Mouse (Mus musculus) intestine, postnatal 0 days (tissue): ENCODE measurements around the gene Prr15. TPM values are rescaled to one million over a fixed set of nuclear protein-coding genes. Genes with fewer than 3 reads are reported as not detected.

Experiments used
- ATAC-seq: fragments of 200-750 bp; cut with Nextera tagmentation; 2 replicates; pipeline ENCODE4 v1.8.0; 2017; ENCODE audit warnings: mild to moderate bottlenecking, moderate TSS enrichment, moderate library complexity
- H3K27ac ChIP-seq: fragments of 300-500 bp; sonication (generic); 2 replicates; pipeline ENCODE4 v1.5.1; 2014; ENCODE audit warnings: mild to moderate bottlenecking, low read depth, low read length, moderate library complexity
- H3K27me3 ChIP-seq: fragments of 300-500 bp; sonication (generic); replicated peaks from 2 replicates; pipeline ENCODE4 v1.6.1; 2014; ENCODE audit warnings: low read length, mixed read lengths; ENCODE audit not compliant: control insufficient read depth, insufficient read depth
- H3K36me3 ChIP-seq: fragments of 300-500 bp; sonication (generic); 2 replicates; pipeline ENCODE4 v1.6.1; 2014; ENCODE audit warnings: mild to moderate bottlenecking, moderate library complexity; ENCODE audit not compliant: control insufficient read depth, insufficient read depth
- H3K4me1 ChIP-seq: fragments of 300-500 bp; sonication (generic); replicated peaks from 2 replicates; pipeline ENCODE4 v1.6.1; 2014; ENCODE audit warnings: antibody characterized with exemption, low read length, mixed read lengths; ENCODE audit not compliant: control insufficient read depth, insufficient read depth
- H3K4me2 ChIP-seq: fragments of 300-500 bp; sonication (generic); replicated peaks from 2 replicates; pipeline ENCODE4 v1.6.1; 2014; ENCODE audit warnings: low read depth, mild to moderate bottlenecking, moderate library complexity
- H3K4me3 ChIP-seq: fragments of 300-500 bp; sonication (generic); 2 replicates; pipeline ENCODE4 v1.5.1; 2014; ENCODE audit warnings: low read depth, low read length
- H3K9ac ChIP-seq: fragments of 300-500 bp; sonication (generic); 2 replicates; pipeline ENCODE4 v1.6.1; 2014; ENCODE audit warnings: mild to moderate bottlenecking, low read depth, low read length
- H3K9me3 ChIP-seq: fragments of 300-500 bp; sonication (generic); 2 replicates; pipeline ENCODE4 v1.6.1; 2016; ENCODE audit warnings: mixed run types; ENCODE audit not compliant: control insufficient read depth
- CTCF ChIP-seq: sonication (generic); IDR thresholded peaks from 2 replicates; pipeline ENCODE4 v1.5.1; 2016; ENCODE audit warnings: low read depth, mild to moderate bottlenecking, control low read depth, antibody characterized with exemption, moderate library complexity
- WGBS: fragments of 180-500 bp; shearing (Covaris S2); extraction: QIAGEN DNeasy Blood & Tissue Kit; methylation state at CpG from one replicate; pipeline ENCODE4 v1.1.7; 2014; 5-methylcytosine and 5-hydroxymethylcytosine counted together
- polyA plus RNA-seq: library from polyadenylated mRNA; unstranded; fragments of >200 nt; fragmentation: Nextera tagmentation; extraction: Ambion mirVana; gene quantifications from 2 replicates; pipeline ENCODE4 v1.2.1, GENCODE M21; 2015

Gene Prr15
- polyA plus RNA-seq, 1 experiment from 2014 or later, result 52.3 TPM

GRCm38 (mm10) chr6:54283299-54283698, 42.3 kb upstream of the Prr15 start:
- Histone ChIP-seq H3K27me3 (no peaks in the 10 kb centered on the region), H3K9ac (no peak overlapping the region), H3K36me3 (no peaks in the 10 kb centered on the region), H3K4me3 (no peak overlapping the region), H3K4me1 (no peaks in the 10 kb centered on the region), H3K27ac (no peak overlapping the region), H3K9me3 (no peaks in the 10 kb centered on the region), H3K4me2 (no peak overlapping the region)
- no peak for ATAC-seq
- no peak for TF ChIP-seq CTCF
- 79% methylated on average over 1 of the region's 1 CpGs for WGBS

- Histone ChIP-seq H3K4me1 (no peaks in the 10 kb centered on the region), H3K27ac (no peak overlapping the region), H3K9me3 (no peaks in the 10 kb centered on the region), H3K4me3 (no peak overlapping the region), H3K36me3 (no peaks in the 10 kb centered on the region), H3K9ac (no peak overlapping the region), H3K4me2 (no peak overlapping the region), H3K27me3 (no peaks in the 10 kb centered on the region)
- no peak for ATAC-seq
- no peak for TF ChIP-seq CTCF
- 84% methylated on average over 12 of the region's 12 CpGs for WGBS
These were observed 41.4 kb upstream of the Prr15 start for GRCm38 (mm10) chr6:54284167-54284711.

DNA sequence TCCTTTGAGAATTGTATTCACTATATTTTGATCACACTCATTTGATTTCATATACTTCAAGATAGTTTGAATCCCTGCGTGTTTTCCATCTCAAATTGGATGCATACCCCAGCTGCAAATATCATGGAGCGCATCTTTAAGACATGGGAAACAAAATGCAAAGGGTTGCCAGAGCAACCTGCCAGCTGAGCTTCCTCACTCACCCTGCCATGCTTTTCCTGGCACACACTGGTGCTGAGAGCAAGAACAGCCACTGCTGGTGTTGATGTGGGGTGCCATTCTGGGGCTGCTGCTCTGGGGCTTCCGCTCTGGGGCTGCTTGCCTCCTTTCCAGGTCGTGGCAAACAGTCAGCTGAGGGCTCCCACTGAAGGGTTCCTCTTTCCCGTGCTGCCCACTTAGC, 38.8 kb upstream of the Prr15 start:
- Histone ChIP-seq H3K27me3 (no peaks in the 10 kb centered on the region), H3K9ac (no peak overlapping the region), H3K9me3 (no peaks in the 10 kb centered on the region), H3K27ac (no peak overlapping the region), H3K4me1 (0 out of 2 replicates have a peak, but pooled peaks cover 4% of the 10 kb centered on the region), H3K4me2 (no peak overlapping the region), H3K4me3 (no peak overlapping the region), H3K36me3 (no peaks in the 10 kb centered on the region)
- WGBS, result 82% methylated on average over 5 of the region's 5 CpGs
- no peak for ATAC-seq
- no peak for TF ChIP-seq CTCF

DNA sequence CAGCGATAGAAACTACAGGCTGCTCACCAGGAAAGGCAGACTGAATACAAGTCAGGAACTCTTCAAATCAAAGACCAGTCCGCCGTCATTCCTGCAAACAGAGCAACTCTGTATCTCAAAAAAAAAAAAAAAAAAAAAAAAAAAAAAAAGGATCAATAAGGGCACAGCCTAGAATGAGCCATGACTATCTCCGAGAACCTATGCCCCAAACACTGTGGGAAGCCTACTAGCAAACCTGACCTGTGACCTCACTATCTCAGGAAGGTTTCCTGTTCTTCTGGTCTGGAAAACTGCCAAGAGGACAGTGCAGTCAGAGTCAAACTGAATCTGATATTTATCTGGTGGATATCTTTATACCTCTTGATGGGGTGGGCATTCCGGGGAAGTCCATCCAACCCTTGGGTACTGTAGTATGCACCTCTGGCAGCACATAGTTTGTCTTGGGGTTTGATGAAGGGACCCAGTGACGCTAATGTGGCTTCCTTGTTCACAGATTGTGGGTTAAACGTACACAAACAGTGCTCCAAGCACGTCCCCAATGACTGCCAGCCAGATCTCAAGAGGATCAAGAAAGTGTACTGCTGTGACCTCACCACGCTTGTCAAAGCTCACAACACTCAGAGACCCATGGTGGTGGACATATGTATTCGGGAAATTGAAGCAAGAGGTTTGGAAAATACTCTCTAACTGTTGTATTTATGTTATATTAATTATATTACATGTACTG, 35.7 kb upstream of the Prr15 start:
- Histone ChIP-seq H3K4me2 (no peak overlapping the region), H3K27me3 (no peaks in the 10 kb centered on the region), H3K4me3 (no peak overlapping the region), H3K27ac (no peak overlapping the region), H3K4me1 (0 out of 2 replicates have a peak, but pooled peaks cover 4% of the 10 kb centered on the region), H3K9ac (no peak overlapping the region), H3K36me3 (no peaks in the 10 kb centered on the region; the same call in 1 of the 2 replicates), H3K9me3 (no peaks in the 10 kb centered on the region)
- 37% methylated on average over 10 of the region's 10 CpGs for WGBS
- ATAC-seq, result peak; percentile 64
- no peak for TF ChIP-seq CTCF

- Histone ChIP-seq H3K4me1 (no peaks in the 10 kb centered on the region), H3K9ac (no peak overlapping the region), H3K27me3 (no peaks in the 10 kb centered on the region), H3K27ac (no peak overlapping the region), H3K4me3 (no peak overlapping the region), H3K9me3 (no peaks in the 10 kb centered on the region), H3K36me3 (peaks cover 8% of the 10 kb centered on the region; the same call in 1 of the 2 replicates), H3K4me2 (no peak overlapping the region)
- no peak for TF ChIP-seq CTCF
- 0 out of 2 replicates have a peak, but pooled peaks have one; percentile 36 for ATAC-seq
- WGBS, result 71% methylated on average over 2 of the region's 2 CpGs
These were observed 28.4 kb upstream of the Prr15 start for GRCm38 (mm10) chr6:54297231-54297630.

- no peaks in the 10 kb centered on the region for H3K4me1 ChIP-seq
- no peak for ATAC-seq
- 68% methylated on average over 2 of the region's 2 CpGs for WGBS
- peaks cover 8% of the 10 kb centered on the region; the same call in 1 of the 2 replicates for H3K36me3 ChIP-seq
- H3K9me3 ChIP-seq, result no peaks in the 10 kb centered on the region
- H3K4me2 ChIP-seq, result no peak overlapping the region
- H3K27me3 ChIP-seq, result no peaks in the 10 kb centered on the region
- H3K27ac ChIP-seq, result no peak overlapping the region
- H3K9ac ChIP-seq, result no peak overlapping the region
- no peak for TF ChIP-seq CTCF
- no peak overlapping the region for H3K4me3 ChIP-seq
These were observed 26.2 kb upstream of the Prr15 start for GRCm38 (mm10) chr6:54299417-54299816.
